Mouse (Mus musculus) monocyte, adult 2 months (primary cell): ENCODE measurements around the gene Arhgap45.
"Not testable (repeated sequence)": the region's sequence is repeated elsewhere in the genome, so short reads cannot be mapped to it uniquely, and the experiment has no call there.

Experiments used
- DNase-seq, 2 experiments: peaks; one replicate each; pipeline ENCODE4 v3.0.0; 2022; ENCODE audit warnings: low spot score in 2 of 2, low read depth in 1 of 2

Gene Arhgap45

GRCm38 (mm10) chr10:80030736-80031135 is 14.3 kb downstream of the Arhgap45 start:
- no peak for DNase-seq

- DNase-seq, result peak; percentile 80 to 82
Measured at GRCm38 (mm10) chr10:80032799-80033480, 16.5 kb downstream of the Arhgap45 start.

- peak in 1 of 2 experiments; percentile 46 for DNase-seq
Measured at GRCm38 (mm10) chr10:80033511-80034391, 17.3 kb downstream of the Arhgap45 start.

GRCm38 (mm10) chr10:80035148-80035547 is 18.7 kb downstream of the Arhgap45 start:
- no peak for DNase-seq

- no peak for DNase-seq
Measured at GRCm38 (mm10) chr10:80035686-80036085, 19.2 kb downstream of the Arhgap45 start.

GRCm38 (mm10) chr10:80036832-80037231 is 20.4 kb downstream of the Arhgap45 start:
- DNase-seq, result no peak

- peak; percentile 95 to 98 for DNase-seq
Measured at GRCm38 (mm10) chr10:80039559-80039979, 23.1 kb downstream of the Arhgap45 start, which contains the start of gene Polr2e. TSS of gene Polr2e (minus strand) at chr10:80039795.

GRCm38 (mm10) chr10:80041409-80042060 is 25.1 kb downstream of the Arhgap45 start:
- DNase-seq, result not testable (repeated sequence)

- no peak for DNase-seq
Measured at GRCm38 (mm10) chr10:80044087-80044486, 27.6 kb downstream of the Arhgap45 start.

- not testable (repeated sequence) for DNase-seq
Measured at GRCm38 (mm10) chr10:80045364-80045763, 28.9 kb downstream of the Arhgap45 start.

GRCm38 (mm10) chr10:80045766-80046165 is 29.3 kb downstream of the Arhgap45 start:
- no peak for DNase-seq

- DNase-seq, result no peak
Measured at GRCm38 (mm10) chr10:80047041-80047565, 30.6 kb downstream of the Arhgap45 start, which contains the start of gene Gpx4. TSS of gene Gpx4 (plus strand) at chr10:80047166.

- DNase-seq, result no peak
Measured at GRCm38 (mm10) chr10:80048396-80048795, 31.9 kb downstream of the Arhgap45 start.

- no peak for DNase-seq
Measured at GRCm38 (mm10) chr10:80048834-80049233, 32.4 kb downstream of the Arhgap45 start.

GRCm38 (mm10) chr10:80050244-80050643 is 33.8 kb downstream of the Arhgap45 start:
- no peak for DNase-seq

- no peak for DNase-seq
Measured at GRCm38 (mm10) chr10:80050885-80051617, 34.6 kb downstream of the Arhgap45 start.

GRCm38 (mm10) chr10:80051618-80052373 is 35.3 kb downstream of the Arhgap45 start:
- DNase-seq, result no peak

GRCm38 (mm10) chr10:80052374-80052764 is 35.9 kb downstream of the Arhgap45 start:
- DNase-seq, result no peak

- peak; percentile 99 to 100 for DNase-seq
Measured at GRCm38 (mm10) chr10:80053259-80053780, 36.9 kb downstream of the Arhgap45 start.
